Mouse (Mus musculus): ENCODE results near the gene Zfp108. TPM values are rescaled to one million over a fixed set of nuclear protein-coding genes. Genes with fewer than 3 reads are reported as not detected.

Gene Zfp108
- polyA plus RNA-seq, 1 experiment, result 1.9 TPM

- Histone ChIP-seq H3K4me1 (ENCODE audit: control insufficient read depth, insufficient read depth, low read length) (peaks cover 3% of the 10 kb centered on the region), H3K4me3 (ENCODE audit: insufficient read depth, low read length) (no peak overlapping the region), H3K27ac (ENCODE audit: insufficient read depth, low read depth, low read length) (no peak overlapping the region)
- TF ChIP-seq CTCF (IDR thresholded peaks at IDR 0.05; ENCODE audit: low read depth, low read length) (no peak), POLR2A (IDR thresholded peaks at IDR 0.05; ENCODE audit: borderline replicate concordance, low read depth, low read length) (no peak)
These were observed 41.8 kb downstream of the Zfp108 start for GRCm38 (mm10) chr7:24296386-24296785.

- peaks cover 3% of the 10 kb centered on the region for H3K4me1 ChIP-seq (ENCODE audit: control insufficient read depth, insufficient read depth, low read length)
- TF ChIP-seq POLR2A (IDR thresholded peaks at IDR 0.05; ENCODE audit: borderline replicate concordance, low read depth, low read length) (no peak), CTCF (IDR thresholded peaks at IDR 0.05; ENCODE audit: low read depth, low read length) (no peak)
- no peak overlapping the region for H3K4me3 ChIP-seq (ENCODE audit: insufficient read depth, low read length)
- no peak overlapping the region for H3K27ac ChIP-seq (ENCODE audit: insufficient read depth, low read depth, low read length)
These were observed 42.9 kb downstream of the Zfp108 start for GRCm38 (mm10) chr7:24297361-24298095.

- H3K27ac ChIP-seq (ENCODE audit: insufficient read depth, low read depth, low read length), result no peak overlapping the region
- H3K4me1 ChIP-seq (ENCODE audit: control insufficient read depth, insufficient read depth, low read length), result peaks cover 3% of the 10 kb centered on the region
- no peak for TF ChIP-seq CTCF (IDR thresholded peaks at IDR 0.05; ENCODE audit: low read depth, low read length)
- no peak for TF ChIP-seq POLR2A (IDR thresholded peaks at IDR 0.05; ENCODE audit: borderline replicate concordance, low read depth, low read length)
- peak overlapping the region; percentile 91 for H3K4me3 ChIP-seq (ENCODE audit: insufficient read depth, low read length)
These were observed 44.0 kb downstream of the Zfp108 start for GRCm38 (mm10) chr7:24298635-24298972.

- Histone ChIP-seq H3K27ac (ENCODE audit: insufficient read depth, low read depth, low read length) (no peak overlapping the region), H3K4me3 (ENCODE audit: insufficient read depth, low read length) (peak overlapping the region; percentile 91), H3K4me1 (ENCODE audit: control insufficient read depth, insufficient read depth, low read length) (peaks cover 3% of the 10 kb centered on the region)
- no peak for TF ChIP-seq POLR2A (IDR thresholded peaks at IDR 0.05; ENCODE audit: borderline replicate concordance, low read depth, low read length)
- no peak for TF ChIP-seq CTCF (IDR thresholded peaks at IDR 0.05; ENCODE audit: low read depth, low read length)
These were observed 44.5 kb downstream of the Zfp108 start for GRCm38 (mm10) chr7:24298973-24299708.

- Histone ChIP-seq H3K27ac (ENCODE audit: insufficient read depth, low read depth, low read length) (no peak overlapping the region), H3K4me3 (ENCODE audit: insufficient read depth, low read length) (peak overlapping the region; percentile 46), H3K4me1 (ENCODE audit: control insufficient read depth, insufficient read depth, low read length) (peaks cover 3% of the 10 kb centered on the region)
- TF ChIP-seq CTCF (IDR thresholded peaks at IDR 0.05; ENCODE audit: low read depth, low read length), result no peak
- no peak for TF ChIP-seq POLR2A (IDR thresholded peaks at IDR 0.05; ENCODE audit: borderline replicate concordance, low read depth, low read length)
These were observed 45.4 kb downstream of the Zfp108 start for GRCm38 (mm10) chr7:24299823-24300481.

- Histone ChIP-seq H3K27ac (ENCODE audit: insufficient read depth, low read depth, low read length) (no peak within 1 kb of the TSS), H3K4me3 (ENCODE audit: insufficient read depth, low read length) (peak within 1 kb of the TSS; percentile 13; the same call in 1 of the 2 replicates), H3K4me1 (ENCODE audit: control insufficient read depth, insufficient read depth, low read length) (peaks cover 3% of the 10 kb centered on the region)
- no peak for TF ChIP-seq POLR2A (IDR thresholded peaks at IDR 0.05; ENCODE audit: borderline replicate concordance, low read depth, low read length)
- TF ChIP-seq CTCF (IDR thresholded peaks at IDR 0.05; ENCODE audit: low read depth, low read length), result no peak
These were observed 46.2 kb downstream of the Zfp108 start, which contains the start of gene Zfp61 for GRCm38 (mm10) chr7:24300771-24301282. Gene Zfp61, minus strand, starts transcription at chr7:24301232.

Other genes with a start within 250 kb of the Zfp108 start
- gene Vmn1r183, start 201.5 kb upstream of the Zfp108 start, polyA plus RNA-seq (2012; ENCODE audit: insufficient read depth, insufficient read length, missing spikeins), result 0.32 TPM in 1 of 2 replicates, not detected in the other
- 10.8 and 11.2 TPM in 2 replicates for gene Zfp180, start 172.9 kb upstream of the Zfp108 start, polyA plus RNA-seq (2012; ENCODE audit: insufficient read depth, insufficient read length, missing spikeins)
- gene Zfp112, start 142.5 kb upstream of the Zfp108 start, polyA plus RNA-seq (2012; ENCODE audit: insufficient read depth, insufficient read length, missing spikeins), result 0.38 and 1.2 TPM in 2 replicates
- gene Zfp235, start 120.6 kb upstream of the Zfp108 start, polyA plus RNA-seq (2012; ENCODE audit: insufficient read depth, insufficient read length, missing spikeins), result 6.4 and 7.0 TPM in 2 replicates
- gene Zfp114, start 79.7 kb upstream of the Zfp108 start, polyA plus RNA-seq (2012; ENCODE audit: insufficient read depth, insufficient read length, missing spikeins), result 0.50 TPM in 1 of 2 replicates, not detected in the other
- 7.4 and 8.7 TPM in 2 replicates for gene Zfp111, start 43.4 kb upstream of the Zfp108 start, polyA plus RNA-seq (2012; ENCODE audit: insufficient read depth, insufficient read length, missing spikeins)
- 2.5 and 3.1 TPM in 2 replicates for gene Zfp109, start 17.2 kb upstream of the Zfp108 start, polyA plus RNA-seq (2012; ENCODE audit: insufficient read depth, insufficient read length, missing spikeins)
- 1.1 and 1.2 TPM in 2 replicates for gene Zfp93, start 15.6 kb downstream of the Zfp108 start, polyA plus RNA-seq (2012; ENCODE audit: insufficient read depth, insufficient read length, missing spikeins)
- gene Zfp61, start 46.4 kb downstream of the Zfp108 start, polyA plus RNA-seq (2012; ENCODE audit: insufficient read depth, insufficient read length, missing spikeins), result 10.0 and 11.3 TPM in 2 replicates
- gene Zfp94, start 61.9 kb downstream of the Zfp108 start, polyA plus RNA-seq (2012; ENCODE audit: insufficient read depth, insufficient read length, missing spikeins), result 3.5 and 5.3 TPM in 2 replicates
- not detected in 2 replicates for gene Tescl, start 79.1 kb downstream of the Zfp108 start, polyA plus RNA-seq (2012; ENCODE audit: insufficient read depth, insufficient read length, missing spikeins)
- not detected in 2 replicates for gene Lypd5, start 94.4 kb downstream of the Zfp108 start, polyA plus RNA-seq (2012; ENCODE audit: insufficient read depth, insufficient read length, missing spikeins)
- gene Kcnn4, start 115.5 kb downstream of the Zfp108 start, polyA plus RNA-seq (2012; ENCODE audit: insufficient read depth, insufficient read length, missing spikeins), result 50.1 and 51.4 TPM in 2 replicates
- 35.8 and 36.5 TPM in 2 replicates for gene Smg9, start 144.8 kb downstream of the Zfp108 start, polyA plus RNA-seq (2012; ENCODE audit: insufficient read depth, insufficient read length, missing spikeins)
- not detected in 2 replicates for gene Irgc1, start 197.5 kb downstream of the Zfp108 start, polyA plus RNA-seq (2012; ENCODE audit: insufficient read depth, insufficient read length, missing spikeins)
- 24.8 and 27.5 TPM in 2 replicates for gene Plaur, start 207.7 kb downstream of the Zfp108 start, polyA plus RNA-seq (2012; ENCODE audit: insufficient read depth, insufficient read length, missing spikeins)
- gene Cadm4, start 227.2 kb downstream of the Zfp108 start, polyA plus RNA-seq (2012; ENCODE audit: insufficient read depth, insufficient read length, missing spikeins), result not detected in 2 replicates

All from bone marrow macrophage, adult 2 months (primary cell).